Mouse (Mus musculus): ENCODE data around the gene Hoxd3. TPM values are rescaled to one million over a fixed set of nuclear protein-coding genes. Genes with fewer than 3 reads are reported as not detected.

Hoxd3 gene
- total and polyA plus RNA-seq, 3 experiments, result not detected

- Histone ChIP-seq H3K4me3 (ENCODE audit: control insufficient read depth in 1 of 2, insufficient read depth in 1 of 2, low read depth in 2 of 2, low read length in 2 of 2) (no peak overlapping the region), H3K9ac (ENCODE audit: control insufficient read depth, low read depth, low read length, poor library complexity, severe bottlenecking) (no peak overlapping the region), H3K36me3 (ENCODE audit: control insufficient read depth in 1 of 2, insufficient read depth in 2 of 2, low read length in 2 of 2) (no peaks in the 10 kb centered on the region), H3K79me2 (ENCODE audit: control insufficient read depth, insufficient read depth, low read length, poor library complexity) (no peaks in the 10 kb centered on the region), H3K4me1 (ENCODE audit: control insufficient read depth in 1 of 2, insufficient read depth in 2 of 2, low read length in 2 of 2) (no peaks in the 10 kb centered on the region), H3K27me3 (ENCODE audit: control insufficient read depth in 1 of 2, insufficient read depth in 2 of 2, low read length in 2 of 2) (peaks cover 0 to 2% of the 10 kb centered on the region in 2 experiments; a peak in 3 of 4 replicates), H3K27ac (ENCODE audit: control insufficient read depth, low read depth, low read length) (no peak overlapping the region), H3K9me3 (replicated peaks; ENCODE audit: insufficient read depth, low read length) (no peaks in the 10 kb centered on the region)
- TF ChIP-seq ETS1 (IDR thresholded peaks at IDR 0.05; ENCODE audit: low read depth, low read length), result no peak
- no peak for TF ChIP-seq POLR2AphosphoS2 (IDR thresholded peaks at IDR 0.05; ENCODE audit: low read length)
- TF ChIP-seq ZMIZ1 (IDR thresholded peaks at IDR 0.05; ENCODE audit: low read depth, low read length), result no peak
- TF ChIP-seq EP300 (IDR thresholded peaks at IDR 0.05; ENCODE audit: low read depth in 1 of 2, low read length in 2 of 2), result no peak
- no peak for TF ChIP-seq ZKSCAN1 (IDR thresholded peaks at IDR 0.05; ENCODE audit: low read depth, low read length)
- no peak for TF ChIP-seq KAT2A (conservative IDR thresholded peaks at IDR 0.05; ENCODE audit: low read depth, low read length)
- TF ChIP-seq SMC3 (IDR thresholded peaks at IDR 0.05; ENCODE audit: low read depth, low read length), result no peak
- TF ChIP-seq MYB (IDR thresholded peaks at IDR 0.05; ENCODE audit: low read depth, low read length), result no peak
- no peak for TF ChIP-seq MEF2A (IDR thresholded peaks at IDR 0.05; ENCODE audit: extremely low read depth, insufficient replicate concordance, low read depth, low read length, poor library complexity, severe bottlenecking)
- no peak for TF ChIP-seq MAZ (IDR thresholded peaks at IDR 0.05; ENCODE audit: low read depth, low read length)
- no peak for TF ChIP-seq TCF12 (IDR thresholded peaks at IDR 0.05; ENCODE audit: low read depth, low read length)
- TF ChIP-seq GABPA (IDR thresholded peaks at IDR 0.05; ENCODE audit: low read depth, low read length), result no peak
- no peak for TF ChIP-seq JUND (IDR thresholded peaks at IDR 0.05; ENCODE audit: low read depth, low read length)
- TF ChIP-seq CHD1 (IDR thresholded peaks at IDR 0.05; ENCODE audit: low read depth, low read length), result no peak
- no peak for TF ChIP-seq USF2 (IDR thresholded peaks at IDR 0.05; ENCODE audit: borderline replicate concordance in 1 of 2, insufficient read depth in 1 of 2, low read depth in 1 of 2, low read length in 2 of 2)
- TF ChIP-seq ELF1 (IDR thresholded peaks at IDR 0.05; ENCODE audit: low read depth, low read length), result no peak
- TF ChIP-seq CHD2 (IDR thresholded peaks at IDR 0.05; ENCODE audit: low read length), result no peak
- no peak for TF ChIP-seq SIN3A (IDR thresholded peaks at IDR 0.05; ENCODE audit: low read length)
- no peak for TF ChIP-seq TBP (IDR thresholded peaks at IDR 0.05; ENCODE audit: low read depth, low read length)
- no peak for TF ChIP-seq RCOR1 (IDR thresholded peaks at IDR 0.05; ENCODE audit: low read depth, low read length)
- DNase-seq (ENCODE audit: low read depth, low spot score), result no peak
Observed at GRCm38 (mm10) chr2:74741979-74742277, 30.2 kb downstream of the Hoxd3 start.

- peaks cover 0 to 2% of the 10 kb centered on the region in 2 experiments; a peak in 3 of 4 replicates for H3K27me3 ChIP-seq (ENCODE audit: control insufficient read depth in 1 of 2, insufficient read depth in 2 of 2, low read length in 2 of 2)
- H3K27ac ChIP-seq (ENCODE audit: control insufficient read depth, low read depth, low read length), result no peak overlapping the region
Observed at GRCm38 (mm10) chr2:74745540-74746297, 34.0 kb downstream of the Hoxd3 start.

More at GRCm38 (mm10) chr2:74745540-74746297, 34.0 kb downstream of the Hoxd3 start:
- Histone ChIP-seq H3K9me3 (replicated peaks; ENCODE audit: insufficient read depth, low read length) (no peaks in the 10 kb centered on the region), H3K36me3 (ENCODE audit: control insufficient read depth in 1 of 2, insufficient read depth in 2 of 2, low read length in 2 of 2) (no peaks in the 10 kb centered on the region), H3K9ac (ENCODE audit: control insufficient read depth, low read depth, low read length, poor library complexity, severe bottlenecking) (no peak overlapping the region), H3K79me2 (ENCODE audit: control insufficient read depth, insufficient read depth, low read length, poor library complexity) (no peaks in the 10 kb centered on the region), H3K4me3 (ENCODE audit: control insufficient read depth in 1 of 2, insufficient read depth in 1 of 2, low read depth in 2 of 2, low read length in 2 of 2) (no peak overlapping the region), H3K4me1 (ENCODE audit: control insufficient read depth in 1 of 2, insufficient read depth in 2 of 2, low read length in 2 of 2) (no peaks in the 10 kb centered on the region)
- TF ChIP-seq CHD2 (IDR thresholded peaks at IDR 0.05; ENCODE audit: low read length) (no peak), MEF2A (IDR thresholded peaks at IDR 0.05; ENCODE audit: extremely low read depth, insufficient replicate concordance, low read depth, low read length, poor library complexity, severe bottlenecking) (no peak), POLR2AphosphoS2 (IDR thresholded peaks at IDR 0.05; ENCODE audit: low read length) (no peak), MAFK (IDR thresholded peaks at IDR 0.05; ENCODE audit: borderline replicate concordance, low read depth, low read length) (no peak), CHD1 (IDR thresholded peaks at IDR 0.05; ENCODE audit: low read depth, low read length) (no peak), SMC3 (IDR thresholded peaks at IDR 0.05; ENCODE audit: low read depth, low read length) (no peak), MYB (IDR thresholded peaks at IDR 0.05; ENCODE audit: low read depth, low read length) (no peak), ZNF384 (IDR thresholded peaks at IDR 0.05; ENCODE audit: low read depth, low read length) (no peak), BHLHE40 (IDR thresholded peaks at IDR 0.05; ENCODE audit: borderline replicate concordance, low read depth, low read length) (no peak), NELFE (IDR thresholded peaks at IDR 0.05; ENCODE audit: low read depth, low read length) (no peak), E2F4 (IDR thresholded peaks at IDR 0.05; ENCODE audit: borderline replicate concordance, low read depth, low read length) (no peak), POLR2A (IDR thresholded peaks at IDR 0.05; ENCODE audit: control insufficient read depth in 1 of 2, insufficient read depth in 1 of 2, low read depth in 1 of 2, low read length in 2 of 2, poor library complexity in 1 of 2) (no peak), JUND (IDR thresholded peaks at IDR 0.05; ENCODE audit: low read depth, low read length) (no peak), GATA1 (IDR thresholded peaks at IDR 0.05; ENCODE audit: low read depth, low read length) (no peak)
- DNase-seq (ENCODE audit: low read depth, low spot score), result no peak
